Mouse (Mus musculus): ENCODE results near the gene Vmn1r130.
"Not testable (repeated sequence)": the region's sequence is repeated elsewhere in the genome, so short reads cannot be mapped to it uniquely, and the experiment has no call there.

Vmn1r130 gene

DNA sequence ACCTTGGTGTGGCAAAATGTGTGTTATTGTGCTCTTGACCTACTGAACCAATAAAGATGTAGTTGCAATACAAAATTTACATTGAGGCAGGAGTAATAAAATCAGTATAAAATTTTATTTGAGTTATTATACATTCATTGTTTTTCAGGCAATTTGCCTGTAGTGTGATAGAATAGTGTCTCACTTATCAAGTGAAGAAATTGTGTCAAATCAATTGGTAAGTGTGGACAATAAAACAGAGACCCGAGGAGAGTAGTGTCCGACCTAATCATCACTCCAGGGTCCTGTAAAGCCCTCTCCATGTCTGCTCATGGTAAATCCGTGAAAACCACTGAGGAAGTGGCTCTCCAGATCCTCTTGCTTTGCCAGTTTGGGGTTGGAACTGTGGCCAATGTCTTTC lies at the start of gene Vmn1r130:
Gene Vmn1r130 (plus strand): TSS at position 301 of the 400 bp plus-strand sequence.
- DNase-seq, result not testable (repeated sequence)

DNA sequence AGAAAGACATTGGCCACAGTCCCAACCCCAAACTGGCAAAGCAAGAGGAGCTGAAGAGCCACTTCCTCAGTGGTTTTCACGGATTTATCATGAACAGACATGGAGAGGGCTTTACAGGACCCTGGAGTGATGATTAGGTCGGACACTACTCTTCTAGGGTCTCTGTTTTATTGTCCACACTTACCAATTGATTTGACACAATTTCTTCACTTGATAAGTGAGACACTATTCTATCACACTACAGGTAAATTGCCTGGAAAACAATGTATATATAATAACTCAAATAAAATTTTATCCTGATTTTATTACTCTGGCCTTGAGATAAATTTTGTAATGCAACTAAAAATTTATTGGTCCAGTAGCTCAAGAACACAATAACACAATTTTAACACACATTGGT lies 34.4 kb downstream of the Vmn1r130 start, which contains the start of gene Vmn1r131:
Gene Vmn1r131 (minus strand): TSS at position 101 of the 400 bp plus-strand sequence.
- DNase-seq, result not testable (repeated sequence)

Data from kidney, adult 8-10 months (tissue).